Mouse (Mus musculus): ENCODE measurements around the gene Kiss1. TPM values are rescaled to one million over a fixed set of nuclear protein-coding genes. Genes with fewer than 3 reads are reported as not detected.
A peak's percentile ranks its signal among the peaks of the same experiment; 100 is the strongest.

Kiss1 gene
- total and polyA plus RNA-seq, 3 experiments, result not detected

DNA sequence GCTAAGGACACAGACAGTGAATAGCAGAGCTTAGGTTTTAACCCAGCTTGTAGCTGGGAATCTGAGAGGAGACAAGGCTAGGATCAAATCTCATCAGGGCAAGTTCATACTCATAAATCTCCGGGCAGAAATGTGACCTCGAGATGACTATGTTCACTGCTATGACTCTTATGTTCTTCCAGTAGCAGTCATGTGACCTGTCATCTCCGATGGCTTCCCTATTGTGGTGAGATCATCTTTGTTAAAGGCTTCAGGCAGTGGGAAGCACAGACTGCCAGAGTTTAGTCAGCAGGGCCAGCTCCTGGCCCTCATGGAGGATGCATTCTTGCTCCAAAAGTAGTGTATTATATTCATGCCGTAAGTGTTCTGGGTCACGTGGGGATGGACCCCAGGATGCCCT, 44.7 kb upstream of the Kiss1 start:
- TF ChIP-seq EP300 (IDR thresholded peaks at IDR 0.05; ENCODE audit: low read length) (no peak), ELF1 (IDR thresholded peaks at IDR 0.05; ENCODE audit: low read depth, low read length) (no peak), MYC (IDR thresholded peaks at IDR 0.05; ENCODE audit: low read depth, low read length) (no peak), TCF12 (IDR thresholded peaks at IDR 0.05; ENCODE audit: low read depth, low read length) (no peak), RAD21 (IDR thresholded peaks at IDR 0.05; ENCODE audit: low read depth, low read length) (no peak), POLR2A (IDR thresholded peaks at IDR 0.05; ENCODE audit: low read depth, low read length) (no peak)
- dilution Hi-C loops (cut with MboI; ENCODE audit: extremely low pct_ligation_motif_present, extremely low pct_unique_long_range_greater_than_20kb, low sequenced_read_pairs), result no loop called here
- no peaks in the 10 kb centered on the region for H3K4me1 ChIP-seq (ENCODE audit: control insufficient read depth in 1 of 2, insufficient read depth in 2 of 2)
- no peak overlapping the region for H3K27ac ChIP-seq (ENCODE audit: insufficient read depth, low read depth)
- in situ Hi-C loops (cut with MboI; ENCODE audit: low pct_ligation_motif_present, low pct_unique_long_range_greater_than_20kb, low sequenced_read_pairs), result no loop called here
- no peaks in the 10 kb centered on the region for H3K36me3 ChIP-seq (replicated peaks in 1 of 2; ENCODE audit: control insufficient read depth in 1 of 2, insufficient read depth in 1 of 2, low read length in 1 of 2)
- H3K4me3 ChIP-seq (replicated peaks in 1 of 3; ENCODE audit: low read depth in 2 of 3, low read length in 2 of 3, poor library complexity in 1 of 3), result no peak overlapping the region
- DNase-seq (ENCODE audit: extremely low read depth), result no peak
- H3K79me2 ChIP-seq (replicated peaks; ENCODE audit: control insufficient read depth, extremely low read depth, insufficient read depth, poor library complexity, severe bottlenecking), result no peaks in the 10 kb centered on the region
- H3K4me2 ChIP-seq (ENCODE audit: insufficient read depth, low read depth, poor library complexity, severe bottlenecking), result no peak overlapping the region
- H3K27me3 ChIP-seq (replicated peaks), result peaks cover 96% of the 10 kb centered on the region
- no peak overlapping the region for H3K9ac ChIP-seq (ENCODE audit: insufficient read depth, low read depth)
- H3K9me3 ChIP-seq (replicated peaks; ENCODE audit: low read length), result no peaks in the 10 kb centered on the region

DNA sequence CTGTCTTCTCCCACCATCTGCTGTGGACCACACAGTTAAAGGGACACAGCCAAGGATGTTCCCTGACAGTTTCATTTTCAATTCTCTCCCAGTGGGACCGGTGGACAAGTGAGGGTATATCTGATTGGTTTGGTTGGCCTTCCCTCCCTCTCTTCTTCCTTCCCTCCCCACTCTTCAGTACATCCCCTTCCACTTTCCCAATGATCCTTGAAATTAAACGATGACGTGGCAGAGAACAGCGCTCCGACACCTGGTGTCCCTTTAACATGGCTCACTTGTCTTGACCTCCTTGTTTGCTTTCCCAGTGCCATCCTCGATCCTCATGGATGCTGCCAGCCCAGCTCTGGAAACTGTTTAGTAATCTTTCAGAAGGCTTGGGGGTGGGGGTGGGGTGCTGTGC, 43.1 kb upstream of the Kiss1 start:
- dilution Hi-C loops (cut with MboI; ENCODE audit: extremely low pct_ligation_motif_present, extremely low pct_unique_long_range_greater_than_20kb, low sequenced_read_pairs) (no loop called here), in situ Hi-C loops (cut with MboI; ENCODE audit: low pct_ligation_motif_present, low pct_unique_long_range_greater_than_20kb, low sequenced_read_pairs) (no loop called here)
- no peaks in the 10 kb centered on the region for H3K4me1 ChIP-seq (ENCODE audit: control insufficient read depth in 1 of 2, insufficient read depth in 2 of 2)
- H3K4me2 ChIP-seq (ENCODE audit: insufficient read depth, low read depth, poor library complexity, severe bottlenecking), result peak overlapping the region; percentile 4; the same call in 1 of the 2 replicates
- no peaks in the 10 kb centered on the region for H3K79me2 ChIP-seq (replicated peaks; ENCODE audit: control insufficient read depth, extremely low read depth, insufficient read depth, poor library complexity, severe bottlenecking)
- no peak overlapping the region for H3K9ac ChIP-seq (ENCODE audit: insufficient read depth, low read depth)
- no peak for DNase-seq (ENCODE audit: extremely low read depth)
- H3K36me3 ChIP-seq (replicated peaks in 1 of 2; ENCODE audit: control insufficient read depth in 1 of 2, insufficient read depth in 1 of 2, low read length in 1 of 2), result no peaks in the 10 kb centered on the region
- no peak for TF ChIP-seq MAFK (IDR thresholded peaks at IDR 0.05; ENCODE audit: insufficient replicate concordance, low read length)
- TF ChIP-seq SIN3A (IDR thresholded peaks at IDR 0.05; ENCODE audit: low read length), result no peak
- no peak for TF ChIP-seq NELFE (IDR thresholded peaks at IDR 0.05; ENCODE audit: low read depth, low read length)
- no peak for TF ChIP-seq GABPA (IDR thresholded peaks at IDR 0.05; ENCODE audit: insufficient replicate concordance, low read depth, low read length)
- TF ChIP-seq ELF1 (IDR thresholded peaks at IDR 0.05; ENCODE audit: low read depth, low read length), result no peak
- TF ChIP-seq POLR2A (IDR thresholded peaks at IDR 0.05; ENCODE audit: low read depth, low read length), result no peak
- no peak for TF ChIP-seq USF2 (conservative IDR thresholded peaks at IDR 0.05; ENCODE audit: low read depth, low read length)
- no peak for TF ChIP-seq BHLHE40 (IDR thresholded peaks at IDR 0.05; ENCODE audit: low read depth, low read length)
- no peak for TF ChIP-seq POLR2AphosphoS2 (IDR thresholded peaks at IDR 0.05; ENCODE audit: low read depth, low read length)
- no peak for TF ChIP-seq ZMIZ1 (IDR thresholded peaks at IDR 0.05; ENCODE audit: low read depth, low read length)
- no peak for TF ChIP-seq JUN (IDR thresholded peaks at IDR 0.05; ENCODE audit: insufficient read depth, low read depth, low read length)
- no peak for TF ChIP-seq CHD2 (IDR thresholded peaks at IDR 0.05; ENCODE audit: low read length)
- no peak for TF ChIP-seq SMC3 (IDR thresholded peaks at IDR 0.05; ENCODE audit: low read depth, low read length)
- no peak for TF ChIP-seq ZC3H11A (IDR thresholded peaks at IDR 0.05; ENCODE audit: low read depth, low read length)
- no peak overlapping the region for H3K27ac ChIP-seq (ENCODE audit: insufficient read depth, low read depth)
- peaks cover 96% of the 10 kb centered on the region for H3K27me3 ChIP-seq (replicated peaks)
- no peaks in the 10 kb centered on the region for H3K9me3 ChIP-seq (replicated peaks; ENCODE audit: low read length)
- no peak overlapping the region for H3K4me3 ChIP-seq (replicated peaks in 1 of 3; ENCODE audit: low read depth in 2 of 3, low read length in 2 of 3, poor library complexity in 1 of 3)

All from CH12.LX (cell line).